Mouse (Mus musculus): ENCODE measurements around the gene Efs.

GRCm38 (mm10) chr14:54966320-54966977 is 40.5 kb upstream of the Efs start, which contains the start of gene Myh6:
- TF ChIP-seq CTCF (IDR thresholded peaks at IDR 0.05): no peak
- peak; percentile 99 for TF ChIP-seq POLR2A (IDR thresholded peaks at IDR 0.05; ENCODE audit: insufficient read depth, low read depth, low read length)

Measured in heart, adult 2 months (tissue).